Mouse (Mus musculus) heart, embryonic 13.5 days (tissue): ENCODE results near the gene Nlgn3. TPM values are rescaled to one million over a fixed set of nuclear protein-coding genes. Genes with fewer than 3 reads are reported as not detected.
"Not testable (repeated sequence)": the region's sequence is repeated elsewhere in the genome, so short reads cannot be mapped to it uniquely, and the experiment has no call there.

Experiments
- ATAC-seq: fragments of 200-750 bp; cut with Nextera tagmentation; 2 replicates; pipeline ENCODE4 v1.8.0; 2017; ENCODE audit warnings: moderate TSS enrichment; ENCODE audit not compliant: insufficient number of reproducible peaks, low FRiP score, low TSS enrichment; ENCODE audit errors: extremely low read depth
- H3K27ac ChIP-seq: fragments of 300-500 bp; sonication (generic); replicated peaks from 2 replicates; pipeline ENCODE4 v1.5.1; 2015; ENCODE audit warnings: moderate library complexity, mild to moderate bottlenecking, inconsistent platforms
- H3K27me3 ChIP-seq: fragments of 300-500 bp; sonication (generic); replicated peaks from 2 replicates; pipeline ENCODE4 v1.6.1; 2015; ENCODE audit warnings: mild to moderate bottlenecking, inconsistent platforms
- H3K36me3 ChIP-seq: fragments of 300-500 bp; sonication (generic); 2 replicates; pipeline ENCODE4 v1.6.1; 2015; ENCODE audit warnings: mild to moderate bottlenecking, inconsistent platforms
- H3K4me1 ChIP-seq: fragments of 300-500 bp; sonication (generic); 2 replicates; pipeline ENCODE4 v1.6.1; 2015; ENCODE audit warnings: inconsistent platforms
- H3K4me2 ChIP-seq: fragments of 300-500 bp; sonication (generic); 2 replicates; pipeline ENCODE4 v1.6.1; 2015; ENCODE audit warnings: inconsistent platforms, mild to moderate bottlenecking, moderate library complexity
- H3K4me3 ChIP-seq: fragments of 300-500 bp; sonication (generic); 2 replicates; pipeline ENCODE4 v1.5.1; 2015; ENCODE audit warnings: moderate library complexity, mild to moderate bottlenecking, inconsistent platforms
- H3K9ac ChIP-seq: fragments of 300-500 bp; sonication (generic); 2 replicates; pipeline ENCODE4 v1.6.1; 2015; ENCODE audit warnings: inconsistent platforms, mild to moderate bottlenecking, moderate library complexity
- H3K9me3 ChIP-seq: fragments of 300-500 bp; sonication (generic); 2 replicates; pipeline ENCODE4 v1.6.1; 2016; ENCODE audit warnings: inconsistent platforms
- WGBS: fragments of 180-500 bp; shearing (Covaris S2); methylation state at CpG from one replicate; pipeline ENCODE4 v1.1.7; 2015; ENCODE audit warnings: mixed read lengths; 5-methylcytosine and 5-hydroxymethylcytosine counted together
- polyA plus RNA-seq: library from polyadenylated mRNA; unstranded; fragments of >200 nt; fragmentation: Nextera tagmentation; extraction: Ambion mirVana; gene quantifications from 2 replicates; pipeline ENCODE4 v1.2.1, GENCODE M21; 2015

Gene Nlgn3
- polyA plus RNA-seq, 1 experiment from 2014 or later, result 2.5 TPM

- Histone ChIP-seq H3K9me3 (no peaks in the 10 kb centered on the region), H3K4me2 (no peak overlapping the region), H3K4me1 (no peaks in the 10 kb centered on the region), H3K27ac (no peak overlapping the region), H3K36me3 (no peaks in the 10 kb centered on the region), H3K4me3 (no peak overlapping the region), H3K27me3 (0 out of 2 replicates have a peak, but pooled peaks cover 3% of the 10 kb centered on the region), H3K9ac (no peak overlapping the region)
- 42% methylated on average over 4 of the region's 4 CpGs for WGBS
- no peak for ATAC-seq
Observed at GRCm38 (mm10) chrX:101338666-101339065, 39.7 kb downstream of the Nlgn3 start.

- not testable (repeated sequence) for H3K36me3 ChIP-seq, H3K9me3 ChIP-seq, H3K4me2 ChIP-seq, H3K27ac ChIP-seq, H3K4me3 ChIP-seq, ATAC-seq, H3K4me1 ChIP-seq, H3K9ac ChIP-seq
- 60% methylated on average over 2 of the region's 2 CpGs for WGBS
- peaks cover 11% of the 10 kb centered on the region; the same call in 1 of the 2 replicates for H3K27me3 ChIP-seq
Observed at GRCm38 (mm10) chrX:101342837-101343236, 43.9 kb downstream of the Nlgn3 start.

GRCm38 (mm10) chrX:101345456-101345855 is 46.5 kb downstream of the Nlgn3 start:
- ATAC-seq, result no peak
- 82% methylated on average over 2 of the region's 2 CpGs for WGBS
- Histone ChIP-seq H3K4me3 (no peak overlapping the region), H3K9me3 (no peaks in the 10 kb centered on the region), H3K36me3 (no peaks in the 10 kb centered on the region), H3K27ac (no peak overlapping the region), H3K27me3 (peaks cover 11% of the 10 kb centered on the region; the same call in 1 of the 2 replicates), H3K9ac (no peak overlapping the region), H3K4me2 (no peak overlapping the region), H3K4me1 (no peaks in the 10 kb centered on the region)

- 45% methylated on average over 4 of the region's 4 CpGs for WGBS
- Histone ChIP-seq H3K4me3 (no peak overlapping the region), H3K9me3 (no peaks in the 10 kb centered on the region), H3K27me3 (peaks cover 7% of the 10 kb centered on the region; the same call in 1 of the 2 replicates), H3K4me2 (no peak overlapping the region), H3K9ac (no peak overlapping the region), H3K36me3 (no peaks in the 10 kb centered on the region), H3K27ac (no peak overlapping the region), H3K4me1 (no peaks in the 10 kb centered on the region; the same call in 1 of the 2 replicates)
- no peak for ATAC-seq
Observed at GRCm38 (mm10) chrX:101346475-101346874, 47.5 kb downstream of the Nlgn3 start.

- Histone ChIP-seq H3K4me1 (no peaks in the 10 kb centered on the region; the same call in 1 of the 2 replicates), H3K36me3 (no peaks in the 10 kb centered on the region), H3K4me2 (no peak overlapping the region), H3K9ac (no peak overlapping the region), H3K4me3 (no peak overlapping the region), H3K27ac (no peak overlapping the region), H3K9me3 (no peaks in the 10 kb centered on the region), H3K27me3 (peaks cover 10% of the 10 kb centered on the region; the same call in 1 of the 2 replicates)
- 15% methylated on average over 4 of the region's 4 CpGs for WGBS
- ATAC-seq, result no peak; the same call in 1 of the 2 replicates
Observed at GRCm38 (mm10) chrX:101351188-101351587, 52.2 kb downstream of the Nlgn3 start.

- H3K27ac ChIP-seq, H3K27me3 ChIP-seq, H3K9ac ChIP-seq, ATAC-seq, H3K4me3 ChIP-seq, H3K4me2 ChIP-seq, H3K9me3 ChIP-seq, H3K36me3 ChIP-seq, H3K4me1 ChIP-seq: not testable (repeated sequence)
- WGBS, result 45% methylated on average over 3 of the region's 4 CpGs
Observed at GRCm38 (mm10) chrX:101358902-101359301, 59.9 kb downstream of the Nlgn3 start.

- H3K9me3 ChIP-seq, result no peaks in the 10 kb centered on the region
- H3K27me3 ChIP-seq, result peaks cover 13% of the 10 kb centered on the region; the same call in 1 of the 2 replicates
- no peaks in the 10 kb centered on the region for H3K36me3 ChIP-seq
- no peak for ATAC-seq
- no peak overlapping the region for H3K4me2 ChIP-seq
- no peak overlapping the region for H3K9ac ChIP-seq
- H3K4me3 ChIP-seq, result no peak overlapping the region
- H3K27ac ChIP-seq, result no peak overlapping the region
- WGBS, result 39% methylated on average over 7 of the region's 7 CpGs
- no peaks in the 10 kb centered on the region for H3K4me1 ChIP-seq
Observed at GRCm38 (mm10) chrX:101369001-101369400, 70.0 kb downstream of the Nlgn3 start.

- no peak for ATAC-seq
- Histone ChIP-seq H3K9me3 (no peaks in the 10 kb centered on the region), H3K27ac (no peak overlapping the region), H3K9ac (no peak overlapping the region), H3K4me3 (no peak overlapping the region), H3K4me1 (0 out of 2 replicates have a peak, but pooled peaks cover 3% of the 10 kb centered on the region), H3K27me3 (peaks cover 18% of the 10 kb centered on the region; the same call in 1 of the 2 replicates), H3K4me2 (no peak overlapping the region), H3K36me3 (no peaks in the 10 kb centered on the region)
- WGBS, result 78% methylated on average over 3 of the region's 3 CpGs
Observed at GRCm38 (mm10) chrX:101370573-101370972, 71.6 kb downstream of the Nlgn3 start.

- Histone ChIP-seq H3K36me3 (no peaks in the 10 kb centered on the region), H3K9ac (no peak overlapping the region), H3K4me1 (0 out of 2 replicates have a peak, but pooled peaks cover 7% of the 10 kb centered on the region), H3K27ac (no peak overlapping the region), H3K27me3 (peaks cover 31% of the 10 kb centered on the region), H3K4me3 (no peak overlapping the region), H3K9me3 (no peaks in the 10 kb centered on the region), H3K4me2 (no peak overlapping the region)
- 72% methylated on average over 5 of the region's 5 CpGs for WGBS
- ATAC-seq, result no peak
Observed at GRCm38 (mm10) chrX:101372946-101373345, 74.0 kb downstream of the Nlgn3 start.

Other genes with a start within 250 kb of the Nlgn3 start
- gene Tex11, start 239.5 kb upstream of the Nlgn3 start, polyA plus RNA-seq, result 0.17 and 0.32 TPM in 2 replicates
- 0.25 and 0.65 TPM in 2 replicates for gene Slc7a3, start 213.1 kb upstream of the Nlgn3 start, polyA plus RNA-seq
- gene Snx12, start 76.6 kb upstream of the Nlgn3 start, polyA plus RNA-seq, result 41.2 and 42.5 TPM in 2 replicates
- gene Foxo4, start 44.6 kb upstream of the Nlgn3 start, polyA plus RNA-seq, result 1.4 and 1.7 TPM in 2 replicates
- gene Gm614, start 35.2 kb upstream of the Nlgn3 start, polyA plus RNA-seq, result not detected in 2 replicates
- 14.9 and 15.8 TPM in 2 replicates for gene Il2rg, start 30.9 kb upstream of the Nlgn3 start, polyA plus RNA-seq
- not detected in 2 replicates for gene Gm20489, start 30.1 kb upstream of the Nlgn3 start, polyA plus RNA-seq
- 19.9 and 21.6 TPM in 2 replicates for gene Med12, start 25.1 kb upstream of the Nlgn3 start, polyA plus RNA-seq
- 0.39 and 2.0 TPM in 2 replicates for gene Gjb1, start 77.2 kb downstream of the Nlgn3 start, polyA plus RNA-seq
- 26.9 and 29.8 TPM in 2 replicates for gene Zmym3, start 121.7 kb downstream of the Nlgn3 start, polyA plus RNA-seq
- gene Nono, start 130.2 kb downstream of the Nlgn3 start, polyA plus RNA-seq, result 236 and 258 TPM in 2 replicates
- 49.5 and 56.2 TPM in 2 replicates for gene Itgb1bp2, start 149.9 kb downstream of the Nlgn3 start, polyA plus RNA-seq
- gene Taf1, start 233.6 kb downstream of the Nlgn3 start, polyA plus RNA-seq, result 6.5 and 7.1 TPM in 2 replicates